Mouse (Mus musculus) midbrain, embryonic 11.5 days (tissue): ENCODE data around the gene Hnf4a. TPM values are rescaled to one million over a fixed set of nuclear protein-coding genes. Genes with fewer than 3 reads are reported as not detected.

Experiments
- ATAC-seq: fragments of 200-750 bp; cut with Nextera tagmentation; 2 replicates; pipeline ENCODE4 v1.8.0; 2017; ENCODE audit warnings: moderate TSS enrichment, moderate library complexity; ENCODE audit not compliant: low FRiP score
- DNase-seq: peaks from one replicate; pipeline ENCODE4 v3.0.0; 2015; ENCODE audit warnings: low spot score; ENCODE audit errors: missing footprints
- H3K27ac ChIP-seq: fragments of 300-500 bp; sonication (generic); 2 replicates; pipeline ENCODE4 v1.5.1; 2014; ENCODE audit warnings: low read depth, low read length
- H3K27me3 ChIP-seq: fragments of 300-500 bp; sonication (generic); 2 replicates; pipeline ENCODE4 v1.6.1; 2014; ENCODE audit warnings: mild to moderate bottlenecking, low read length, moderate library complexity, mixed read lengths; ENCODE audit not compliant: control insufficient read depth, insufficient read depth
- H3K36me3 ChIP-seq: fragments of 300-500 bp; sonication (generic); 2 replicates; pipeline ENCODE4 v1.6.1; 2014; ENCODE audit warnings: mild to moderate bottlenecking, low read length, moderate library complexity, mixed read lengths; ENCODE audit not compliant: control insufficient read depth, insufficient read depth
- H3K4me1 ChIP-seq: fragments of 300-500 bp; sonication (generic); 2 replicates; pipeline ENCODE4 v1.6.1; 2014; ENCODE audit warnings: low read length; ENCODE audit not compliant: control insufficient read depth, insufficient read depth
- H3K4me2 ChIP-seq: fragments of 300-500 bp; sonication (generic); 2 replicates; pipeline ENCODE4 v1.6.1; 2014; ENCODE audit warnings: mild to moderate bottlenecking, moderate library complexity
- H3K4me3 ChIP-seq: fragments of 300-500 bp; sonication (generic); 2 replicates; pipeline ENCODE4 v1.5.1; 2014; ENCODE audit warnings: low read depth, low read length
- H3K9ac ChIP-seq: fragments of 300-500 bp; sonication (generic); 2 replicates; pipeline ENCODE4 v1.6.1; 2014; ENCODE audit warnings: low read length
- H3K9me3 ChIP-seq: fragments of 300-500 bp; sonication (generic); 2 replicates; pipeline ENCODE4 v1.6.1; 2016; ENCODE audit warnings: low read length; ENCODE audit not compliant: control insufficient read depth
- WGBS: fragments of 180-500 bp; shearing (Covaris S2); extraction: QIAGEN DNeasy Blood & Tissue Kit; methylation state at CpG from one replicate; pipeline ENCODE4 v1.1.7; 2014; 5-methylcytosine and 5-hydroxymethylcytosine counted together
- polyA plus RNA-seq: library from polyadenylated mRNA; unstranded; fragments of >200 nt; fragmentation: Nextera tagmentation; extraction: Ambion mirVana; gene quantifications from 2 replicates; pipeline ENCODE4 v1.2.1, GENCODE M21; 2014

The Hnf4a gene
- polyA plus RNA-seq, 1 experiment from 2014 or later, result not detected

DNA sequence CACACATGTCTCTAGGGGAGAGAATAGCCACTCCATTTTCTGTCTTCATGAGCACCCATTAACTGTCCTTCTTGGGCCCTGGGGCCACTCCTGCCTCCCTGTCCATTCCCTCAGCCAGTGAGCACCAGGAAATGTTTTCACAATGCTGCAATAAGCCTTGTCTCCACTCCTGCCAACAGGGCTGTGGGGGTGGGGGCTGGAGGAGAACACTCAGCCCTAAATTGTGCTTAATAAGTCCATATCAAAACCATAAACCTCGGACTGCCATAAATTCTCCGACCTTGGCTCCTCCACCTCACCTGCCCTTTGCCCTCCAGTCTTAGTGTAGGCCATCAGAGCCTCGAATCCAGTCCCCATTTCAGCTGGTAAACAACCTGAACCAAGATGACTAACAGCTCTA, 67.7 kb downstream of the Hnf4a start:
- 78% methylated on average over 3 of the region's 3 CpGs for WGBS
- ATAC-seq, result no peak
- no peaks in the 10 kb centered on the region for H3K36me3 ChIP-seq

DNA sequence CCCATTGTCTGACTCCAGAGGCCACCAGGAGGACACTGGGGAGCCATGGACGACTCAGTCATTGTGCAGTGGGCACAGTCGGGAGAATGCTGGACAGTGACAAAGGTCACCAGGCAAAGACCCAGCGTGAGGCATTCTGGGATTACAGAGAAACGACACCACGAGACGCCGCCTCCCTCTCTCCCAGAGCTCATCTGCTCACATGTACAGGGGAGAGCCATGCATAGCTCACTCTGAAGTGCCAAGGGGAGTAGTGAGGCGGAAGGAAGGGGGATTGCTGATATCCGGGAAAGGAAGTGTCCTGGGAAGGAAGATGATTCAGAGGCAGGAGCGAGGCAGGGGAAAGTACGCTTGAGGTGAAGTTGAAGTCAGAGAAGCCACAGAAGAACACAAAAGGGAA, 68.6 kb downstream of the Hnf4a start:
- H3K4me3 ChIP-seq, result no peak overlapping the region
- H3K27me3 ChIP-seq, result no peaks in the 10 kb centered on the region
- H3K4me1 ChIP-seq, result no peaks in the 10 kb centered on the region
- H3K4me2 ChIP-seq, result no peak overlapping the region
- no peak for ATAC-seq
- H3K9me3 ChIP-seq, result no peaks in the 10 kb centered on the region
- H3K27ac ChIP-seq, result no peak overlapping the region
- no peak overlapping the region for H3K9ac ChIP-seq
- no peak for DNase-seq
- WGBS, result 54% methylated on average over 11 of the region's 11 CpGs
- no peaks in the 10 kb centered on the region for H3K36me3 ChIP-seq

More for the DNA sequence above, 67.7 kb downstream of the Hnf4a start:
- no peaks in the 10 kb centered on the region for H3K27me3 ChIP-seq
- H3K9me3 ChIP-seq, result no peaks in the 10 kb centered on the region
- no peak for DNase-seq
- H3K4me2 ChIP-seq, result no peak overlapping the region
- H3K4me3 ChIP-seq, result no peak overlapping the region
- no peak overlapping the region for H3K27ac ChIP-seq
- H3K9ac ChIP-seq, result no peak overlapping the region
- no peaks in the 10 kb centered on the region for H3K4me1 ChIP-seq

DNA sequence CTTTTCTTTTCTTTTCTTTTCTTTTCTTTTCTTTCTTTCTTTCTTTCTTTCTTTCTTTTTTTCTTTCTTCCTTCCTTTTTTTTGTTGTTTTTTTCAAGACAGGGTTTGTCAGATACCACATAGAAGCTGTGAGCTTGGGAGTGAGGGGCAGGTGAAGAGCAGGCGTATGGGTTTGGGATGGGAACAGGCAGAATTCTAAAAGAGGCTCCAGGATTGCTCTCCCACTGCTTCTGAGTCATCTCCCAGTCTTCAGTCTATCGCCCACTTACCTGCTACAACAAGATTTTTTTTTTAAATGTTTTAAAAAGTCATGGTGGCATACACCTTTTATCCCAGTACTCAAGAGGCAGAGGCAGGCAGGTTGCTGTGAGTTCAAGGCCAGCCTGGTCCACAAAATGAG, 71.4 kb downstream of the Hnf4a start:
- no peak overlapping the region for H3K27ac ChIP-seq
- H3K4me1 ChIP-seq, result no peaks in the 10 kb centered on the region
- no peak overlapping the region for H3K4me2 ChIP-seq
- no peaks in the 10 kb centered on the region for H3K9me3 ChIP-seq
- H3K9ac ChIP-seq, result no peak overlapping the region
- no peaks in the 10 kb centered on the region for H3K27me3 ChIP-seq
- 94% methylated on average over 2 of the region's 2 CpGs for WGBS
- no peaks in the 10 kb centered on the region for H3K36me3 ChIP-seq
- no peak overlapping the region for H3K4me3 ChIP-seq
- DNase-seq (peak; percentile 37), ATAC-seq (no peak)

DNA sequence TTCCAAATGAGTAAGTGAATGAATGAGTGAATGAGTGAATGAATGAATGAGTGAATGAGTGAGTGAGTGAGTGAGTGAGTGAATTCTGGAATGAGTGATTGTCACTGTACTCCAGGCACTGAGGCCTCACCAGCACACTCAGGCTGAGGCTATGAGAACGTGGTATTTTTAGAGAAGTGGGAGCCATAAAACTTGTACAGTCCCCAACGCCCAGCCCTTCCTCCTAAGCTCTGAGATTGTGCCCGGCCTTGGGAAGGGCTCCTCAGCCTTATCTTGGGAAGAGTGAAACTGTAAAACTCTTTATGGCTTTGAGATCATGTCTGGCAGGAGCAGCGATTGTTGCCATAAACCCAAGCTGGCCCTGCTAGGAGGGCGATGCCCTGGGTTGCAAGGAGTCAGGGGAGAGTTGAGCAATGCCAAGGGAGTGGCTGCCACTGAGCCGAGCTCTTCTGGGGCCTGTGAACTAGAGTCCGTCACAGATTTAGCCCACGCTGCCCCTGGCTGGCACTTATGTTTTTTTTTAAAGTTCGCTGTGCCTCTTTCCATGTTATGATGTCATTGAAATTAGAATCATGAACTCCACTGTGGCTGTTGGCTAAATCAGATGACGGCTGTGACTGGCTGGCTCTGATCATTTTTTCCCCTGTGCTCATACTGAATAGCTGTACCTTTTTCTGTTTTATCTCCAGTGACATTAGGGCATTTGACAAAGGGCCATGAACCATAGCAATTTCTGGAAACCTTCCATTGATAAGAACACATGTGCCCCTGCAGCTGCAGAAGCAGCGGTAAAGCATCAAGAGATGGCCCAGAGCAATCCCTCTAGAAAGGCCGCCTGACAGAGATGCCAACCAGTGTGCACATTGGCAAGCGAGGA, 73.7 kb downstream of the Hnf4a start:
- ATAC-seq, result no peak
- H3K9ac ChIP-seq, result no peak overlapping the region
- H3K4me1 ChIP-seq, result no peaks in the 10 kb centered on the region
- no peaks in the 10 kb centered on the region for H3K27me3 ChIP-seq
- no peaks in the 10 kb centered on the region for H3K36me3 ChIP-seq
- H3K9me3 ChIP-seq, result no peaks in the 10 kb centered on the region
- peak; percentile 12 for DNase-seq
- 88% methylated on average over 13 of the region's 13 CpGs for WGBS
- H3K4me2 ChIP-seq, result no peak overlapping the region
- H3K27ac ChIP-seq, result no peak overlapping the region
- no peak overlapping the region for H3K4me3 ChIP-seq

DNA sequence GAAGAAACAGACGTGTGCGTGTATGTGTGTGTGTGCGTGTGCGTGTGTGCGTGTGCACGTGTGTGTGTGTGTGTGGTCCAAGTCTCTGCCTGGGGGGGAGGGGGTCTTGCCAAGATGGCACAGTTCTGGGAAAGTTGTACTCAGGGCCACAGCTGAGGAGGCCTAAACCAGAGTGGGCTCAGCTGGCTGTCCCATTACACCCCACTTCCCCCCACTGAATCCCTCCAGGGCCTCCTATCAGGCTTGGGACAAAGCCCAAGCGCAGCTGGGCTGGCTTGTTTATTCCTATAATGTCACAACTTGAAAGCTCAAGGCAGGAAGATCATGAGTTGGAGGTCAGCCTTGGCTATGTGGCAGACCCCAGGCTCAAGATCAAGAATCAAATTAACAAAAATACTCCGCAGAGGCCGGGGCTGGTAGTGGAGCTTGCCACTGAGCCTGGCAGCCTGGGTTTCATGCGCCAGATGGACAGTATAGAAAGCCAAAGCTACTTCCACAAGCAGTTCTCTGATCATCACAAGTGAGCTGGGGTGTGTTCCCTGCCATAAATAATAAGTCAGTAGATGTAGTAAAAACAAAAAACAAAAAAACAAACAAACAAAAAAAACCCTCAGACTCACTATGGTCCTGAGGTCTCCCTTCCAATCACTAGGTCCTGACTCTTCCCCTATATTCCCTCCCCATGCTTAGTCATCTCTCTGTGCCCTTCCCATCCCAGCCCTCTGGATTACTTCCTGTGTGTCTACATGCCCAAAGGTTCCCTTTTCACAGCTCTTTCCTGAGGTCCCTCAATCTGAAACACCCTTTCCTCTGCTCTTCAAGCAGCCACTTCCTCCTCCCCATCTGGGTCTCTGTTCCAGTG, 76.8 kb downstream of the Hnf4a start:
- H3K27me3 ChIP-seq, result no peaks in the 10 kb centered on the region
- no peaks in the 10 kb centered on the region for H3K4me1 ChIP-seq
- DNase-seq (peak; percentile 62), ATAC-seq (no peak)
- no peaks in the 10 kb centered on the region for H3K9me3 ChIP-seq
- no peak overlapping the region for H3K4me2 ChIP-seq
- H3K36me3 ChIP-seq, result no peaks in the 10 kb centered on the region
- no peak overlapping the region for H3K27ac ChIP-seq
- no peak overlapping the region for H3K9ac ChIP-seq
- WGBS, result 92% methylated on average over 10 of the region's 10 CpGs
- H3K4me3 ChIP-seq, result no peak overlapping the region

DNA sequence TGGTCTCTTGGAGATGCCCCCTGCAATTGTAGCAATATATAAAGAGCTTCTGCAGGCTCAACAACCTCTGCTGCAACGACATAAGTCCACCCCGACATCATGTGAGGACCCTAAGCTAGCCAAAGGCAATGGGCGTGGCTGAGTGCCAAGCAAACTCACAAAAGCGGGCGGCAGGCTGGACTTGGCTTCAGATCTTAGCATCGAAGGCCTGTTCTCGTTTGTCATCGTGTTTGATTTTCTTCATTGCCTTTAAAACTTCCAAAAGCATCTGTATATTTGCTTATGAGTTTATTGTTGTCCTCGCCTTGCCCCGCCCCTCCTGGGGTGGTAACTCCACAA, 77.4 kb downstream of the Hnf4a start:
- no peaks in the 10 kb centered on the region for H3K36me3 ChIP-seq
- DNase-seq (peak; percentile 12), ATAC-seq (no peak)
- no peaks in the 10 kb centered on the region for H3K4me1 ChIP-seq
- H3K4me3 ChIP-seq, result no peak overlapping the region
- H3K9me3 ChIP-seq, result no peaks in the 10 kb centered on the region
- no peak overlapping the region for H3K4me2 ChIP-seq
- H3K27ac ChIP-seq, result no peak overlapping the region
- no peaks in the 10 kb centered on the region for H3K27me3 ChIP-seq
- 88% methylated on average over 10 of the region's 10 CpGs for WGBS
- H3K9ac ChIP-seq, result no peak overlapping the region

DNA sequence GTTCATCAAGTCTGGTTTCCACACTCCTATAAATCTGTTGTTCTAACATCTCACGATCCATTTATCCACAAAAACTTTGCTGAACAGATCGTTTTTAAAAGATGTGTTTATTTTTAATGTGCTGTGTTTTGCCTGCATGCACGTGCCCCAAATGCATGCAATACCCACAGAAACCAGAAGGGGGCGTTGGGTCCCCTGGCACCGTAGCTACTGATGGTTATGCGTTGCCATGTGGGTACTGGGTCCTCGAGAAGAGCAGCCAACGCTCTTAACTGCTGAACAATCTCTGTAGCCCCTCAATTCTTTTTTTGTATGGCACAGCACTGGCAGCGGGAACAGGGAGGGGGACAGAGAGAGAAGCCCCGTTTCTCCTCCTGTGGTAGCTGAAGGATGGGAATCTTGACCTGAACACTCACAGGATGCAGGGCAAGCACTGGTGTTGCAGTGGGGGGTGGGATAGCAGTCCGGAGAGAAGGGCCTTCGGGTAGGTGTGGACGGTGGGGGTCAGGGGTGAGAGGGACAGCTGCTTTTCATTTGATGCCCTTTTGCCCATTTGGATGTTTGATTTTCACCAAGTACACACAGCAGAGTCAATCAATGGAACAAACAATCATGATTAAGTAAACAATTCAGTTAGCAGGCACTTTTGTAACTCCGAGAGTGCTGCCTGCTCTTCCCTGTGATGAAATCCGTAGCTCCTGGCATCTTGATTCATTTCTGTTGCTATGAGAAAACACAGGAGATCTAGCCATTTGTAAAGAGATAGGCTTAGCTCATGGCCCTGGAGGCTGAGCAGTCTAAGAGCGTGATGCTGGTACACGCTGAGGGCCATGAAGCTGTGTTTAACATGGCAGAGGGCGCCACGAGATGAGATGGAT, 80.0 kb downstream of the Hnf4a start:
- H3K27ac ChIP-seq, result no peak overlapping the region
- H3K4me2 ChIP-seq, result no peak overlapping the region
- no peak overlapping the region for H3K9ac ChIP-seq
- H3K4me1 ChIP-seq, result no peaks in the 10 kb centered on the region
- 44% methylated on average over 19 of the region's 19 CpGs for WGBS
- no peaks in the 10 kb centered on the region for H3K36me3 ChIP-seq
- H3K4me3 ChIP-seq, result no peak overlapping the region
- no peak for ATAC-seq
- DNase-seq, result peak; percentile 96
- H3K9me3 ChIP-seq, result no peaks in the 10 kb centered on the region
- no peaks in the 10 kb centered on the region for H3K27me3 ChIP-seq

DNA sequence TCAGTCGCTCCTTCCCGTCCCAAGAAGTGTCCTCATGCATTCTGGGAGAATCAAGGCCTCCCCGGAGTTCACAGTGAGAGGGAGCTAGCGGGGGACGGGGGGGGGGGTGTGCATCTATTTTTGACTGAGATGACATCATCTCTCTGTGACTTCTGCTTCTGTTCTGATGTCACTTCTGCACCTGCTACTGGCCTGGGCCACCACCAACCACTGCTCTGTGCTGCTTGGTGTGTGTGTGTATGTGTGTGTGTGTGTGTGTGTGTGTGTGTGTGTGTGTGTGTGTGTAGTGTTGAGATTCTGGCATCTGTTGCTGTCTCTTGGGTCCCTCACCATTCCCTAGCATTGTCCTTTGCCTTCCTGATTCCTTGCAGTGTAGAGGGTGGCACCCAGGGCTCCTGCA, 80.9 kb downstream of the Hnf4a start:
- H3K4me1 ChIP-seq, result no peaks in the 10 kb centered on the region
- ATAC-seq (no peak), DNase-seq (no peak)
- no peaks in the 10 kb centered on the region for H3K36me3 ChIP-seq
- H3K4me3 ChIP-seq, result no peak overlapping the region
- WGBS, result 78% methylated on average over 5 of the region's 5 CpGs
- H3K27me3 ChIP-seq, result no peaks in the 10 kb centered on the region
- H3K4me2 ChIP-seq, result no peak overlapping the region
- H3K27ac ChIP-seq, result no peak overlapping the region
- no peaks in the 10 kb centered on the region for H3K9me3 ChIP-seq
- H3K9ac ChIP-seq, result no peak overlapping the region
